Mouse (Mus musculus) Muller cell, postnatal 12 days (primary cell): Measurements from ENCODE around the gene March4.

Experiments
- DNase-seq: peaks from one replicate; pipeline ENCODE4 v3.0.0-alpha.2; 2015; ENCODE audit errors: inconsistent ontology term

Gene March4

DNA sequence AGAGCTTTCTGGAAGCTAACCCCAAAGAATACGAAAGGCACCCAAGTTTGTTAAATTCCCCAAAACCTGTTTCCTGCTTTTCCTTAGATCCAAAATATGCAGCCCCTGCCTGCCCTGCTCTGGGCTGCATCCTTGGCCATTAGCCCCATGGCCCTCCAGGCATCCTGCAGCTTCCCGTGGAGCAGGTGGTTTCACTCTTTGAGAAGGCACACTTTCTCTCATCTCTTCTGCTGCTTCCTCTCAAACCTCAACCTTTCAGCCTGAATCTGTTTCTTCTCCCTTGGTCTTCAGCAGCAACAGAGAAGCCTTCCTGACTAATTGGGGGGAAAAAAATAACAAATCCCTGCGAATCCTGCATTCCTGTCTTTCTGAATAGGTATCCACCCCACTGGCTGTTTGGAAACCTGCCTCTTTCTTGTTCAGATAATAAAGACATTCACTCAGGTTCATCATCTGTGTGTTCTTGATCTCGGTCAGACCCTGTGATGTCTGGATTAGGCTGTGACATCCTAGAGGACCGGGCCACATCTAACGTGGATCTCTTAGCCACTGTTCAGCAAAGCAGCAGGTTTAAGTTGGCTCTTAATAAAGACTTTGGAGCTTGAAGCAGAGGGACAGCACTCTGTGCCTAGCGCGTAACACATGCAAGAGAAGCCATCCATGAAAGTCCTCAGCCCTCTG lies 6.1 kb downstream of the March4 start:
- no peak for DNase-seq

GRCm38 (mm10) chr1:72529192-72529591 lies 7.5 kb downstream of the March4 start:
- no peak for DNase-seq

GRCm38 (mm10) chr1:72523601-72524000 lies 13.1 kb downstream of the March4 start:
- no peak for DNase-seq

DNA sequence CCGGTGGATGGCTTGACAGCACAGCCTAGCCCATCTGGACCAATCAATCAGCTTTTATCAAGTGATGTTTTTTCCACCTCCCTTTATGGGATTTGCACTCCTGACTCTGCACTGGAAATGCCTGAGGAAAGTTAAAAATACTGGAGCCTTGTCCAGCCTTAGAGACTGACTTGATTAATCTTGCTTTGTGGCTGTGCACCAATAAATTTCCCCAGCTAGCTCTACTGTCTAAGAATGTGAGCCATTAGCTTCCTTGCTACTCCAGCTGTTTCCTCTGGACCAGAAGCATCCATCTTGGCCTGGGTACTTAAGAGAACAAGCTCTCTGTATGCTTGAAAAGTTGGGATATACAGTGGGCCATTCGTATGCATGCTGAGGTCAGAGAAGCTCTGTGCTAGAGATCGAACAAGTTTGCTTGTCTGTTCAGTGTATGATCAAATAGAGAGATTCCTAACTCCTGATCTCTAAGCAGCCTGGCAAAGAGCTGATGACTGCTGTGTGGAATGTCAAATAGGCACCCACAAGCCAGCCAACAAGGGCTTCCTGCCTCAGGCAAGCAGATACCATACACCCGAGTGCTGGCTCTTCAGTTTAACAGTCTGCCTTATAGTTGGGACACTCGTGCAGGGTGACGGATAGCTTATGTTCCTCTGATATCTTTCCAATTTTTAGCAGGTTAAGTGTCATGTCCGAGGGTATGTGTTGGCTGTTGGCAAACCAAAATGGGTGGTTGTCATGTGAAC lies 25.8 kb downstream of the March4 start:
- peak; percentile 53 for DNase-seq

DNA sequence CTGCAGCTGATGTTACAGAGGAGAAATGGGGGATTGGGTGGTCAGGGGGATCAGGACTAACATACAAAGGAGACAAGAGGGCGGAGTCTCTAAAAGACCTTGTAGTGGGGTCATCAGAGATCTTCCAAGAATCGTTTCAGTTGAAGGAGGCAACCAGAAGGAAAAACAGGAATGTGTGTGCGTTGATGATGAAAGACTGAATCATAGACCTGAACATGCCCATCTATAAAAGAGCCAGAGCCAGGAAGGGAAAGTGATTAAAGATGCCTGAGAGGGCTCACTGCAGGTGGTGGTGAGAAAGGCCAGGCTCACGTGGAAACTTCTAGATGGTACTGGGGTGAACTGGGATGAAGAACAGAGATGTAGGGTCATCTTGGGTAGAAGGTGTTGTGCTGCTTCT lies 27.2 kb downstream of the March4 start:
- no peak for DNase-seq

DNA sequence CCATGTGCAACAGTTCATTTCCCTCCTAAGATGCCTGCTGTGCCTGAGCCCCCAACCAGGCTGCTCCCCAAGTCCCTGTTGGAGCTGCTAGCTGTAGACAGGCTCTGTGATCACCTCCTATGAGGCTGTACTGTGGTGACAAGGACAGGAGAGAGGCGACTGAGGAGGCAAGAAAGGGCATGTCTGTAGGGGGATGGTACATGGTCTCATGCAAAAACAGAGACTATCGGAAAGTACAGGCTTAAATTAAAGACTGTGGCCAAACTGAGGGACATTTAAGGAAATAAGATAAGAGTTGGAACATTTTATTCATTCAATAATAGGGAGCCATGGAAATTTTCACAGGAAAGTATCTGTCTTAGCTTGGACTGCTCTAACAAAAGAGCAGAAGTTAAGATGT lies 29.1 kb downstream of the March4 start:
- no peak for DNase-seq

DNA sequence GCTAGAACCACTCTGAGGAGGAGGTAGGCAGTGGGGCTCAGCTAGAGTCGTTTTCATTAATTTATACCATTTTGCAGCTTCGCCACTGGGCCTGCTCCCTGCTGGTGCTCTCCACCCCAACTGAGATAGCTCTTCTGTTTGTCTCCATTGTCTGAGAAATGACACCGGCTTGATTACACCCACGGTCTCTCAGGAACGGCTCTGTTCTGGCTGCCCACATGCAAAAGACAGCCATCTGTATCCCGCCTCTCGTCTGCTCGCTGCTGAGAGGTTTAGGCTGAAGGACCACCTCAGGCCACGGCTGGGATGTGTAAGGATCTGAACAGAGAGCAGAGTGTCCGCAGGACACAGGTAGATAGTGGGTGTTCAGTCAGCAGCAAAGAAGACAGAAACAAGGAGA lies 30.5 kb downstream of the March4 start:
- DNase-seq = no peak

GRCm38 (mm10) chr1:72497609-72498008 lies 39.1 kb downstream of the March4 start:
- DNase-seq = no peak

GRCm38 (mm10) chr1:72493454-72493853 lies 43.3 kb downstream of the March4 start:
- no peak for DNase-seq

DNA sequence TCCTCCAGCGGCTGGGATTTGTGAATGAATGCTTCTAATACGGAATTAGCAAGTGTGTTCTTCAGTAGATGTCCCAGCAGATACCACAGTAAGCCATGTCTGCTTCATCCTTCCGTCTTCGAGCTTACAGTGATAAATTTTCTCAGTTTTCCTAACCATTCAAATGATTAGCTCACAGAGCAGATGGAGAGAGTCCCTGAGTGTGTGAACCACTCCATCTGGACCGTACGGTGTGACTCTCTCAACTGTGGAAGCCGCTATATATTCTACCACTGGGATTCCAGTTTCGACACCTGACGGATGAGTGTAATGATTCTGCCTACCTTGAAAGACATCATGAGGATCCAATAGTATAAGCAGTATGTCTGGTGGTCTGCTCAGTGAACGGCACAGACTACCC lies 44.1 kb downstream of the March4 start:
- no peak for DNase-seq

DNA sequence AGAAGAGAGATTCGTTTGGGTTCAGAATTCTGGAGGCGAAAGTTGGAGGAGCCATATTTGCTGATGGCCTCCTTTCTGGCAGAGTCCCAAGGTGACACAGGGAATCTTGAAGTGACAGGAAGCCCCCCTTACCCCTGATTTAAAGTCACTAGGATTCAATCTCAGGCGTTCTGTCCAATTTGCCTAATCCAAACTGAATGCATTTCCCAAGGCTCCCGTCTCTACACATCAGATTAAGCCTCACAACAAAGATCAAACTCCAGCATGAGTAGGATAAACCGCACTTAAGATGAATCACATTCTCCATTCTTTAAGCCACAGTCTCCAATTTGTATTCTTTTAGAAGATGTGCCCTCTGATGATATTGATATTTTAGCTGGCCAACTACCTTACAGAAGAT lies 45.4 kb downstream of the March4 start:
- no peak for DNase-seq

GRCm38 (mm10) chr1:72490801-72491200 lies 45.9 kb downstream of the March4 start:
- no peak for DNase-seq

- peak; percentile 8 for DNase-seq
Measured at GRCm38 (mm10) chr1:72490193-72490592, 46.5 kb downstream of the March4 start.

GRCm38 (mm10) chr1:72476594-72476993 lies 60.1 kb downstream of the March4 start:
- no peak for DNase-seq

DNA sequence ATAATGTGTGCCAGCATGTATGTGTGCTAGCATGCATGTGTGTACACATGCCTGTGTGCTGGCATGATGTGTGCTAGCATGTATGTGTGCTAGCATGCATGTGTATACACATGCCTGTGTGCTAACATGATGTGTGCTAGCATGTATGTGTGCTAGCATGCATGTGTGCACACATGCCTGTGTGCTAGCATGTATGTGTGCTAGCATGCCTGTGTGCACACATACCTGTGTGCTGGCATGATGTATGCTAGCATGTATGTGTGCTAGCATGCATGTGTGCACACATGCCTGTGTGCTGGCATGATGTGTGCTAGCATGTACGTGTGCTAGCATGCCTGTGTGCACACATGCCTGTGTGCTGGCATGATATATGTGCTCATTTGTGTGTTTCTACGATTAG lies 67.7 kb downstream of the March4 start:
- no peak for DNase-seq

- DNase-seq = no peak
Measured at GRCm38 (mm10) chr1:72468466-72469003, 68.2 kb downstream of the March4 start.

DNA sequence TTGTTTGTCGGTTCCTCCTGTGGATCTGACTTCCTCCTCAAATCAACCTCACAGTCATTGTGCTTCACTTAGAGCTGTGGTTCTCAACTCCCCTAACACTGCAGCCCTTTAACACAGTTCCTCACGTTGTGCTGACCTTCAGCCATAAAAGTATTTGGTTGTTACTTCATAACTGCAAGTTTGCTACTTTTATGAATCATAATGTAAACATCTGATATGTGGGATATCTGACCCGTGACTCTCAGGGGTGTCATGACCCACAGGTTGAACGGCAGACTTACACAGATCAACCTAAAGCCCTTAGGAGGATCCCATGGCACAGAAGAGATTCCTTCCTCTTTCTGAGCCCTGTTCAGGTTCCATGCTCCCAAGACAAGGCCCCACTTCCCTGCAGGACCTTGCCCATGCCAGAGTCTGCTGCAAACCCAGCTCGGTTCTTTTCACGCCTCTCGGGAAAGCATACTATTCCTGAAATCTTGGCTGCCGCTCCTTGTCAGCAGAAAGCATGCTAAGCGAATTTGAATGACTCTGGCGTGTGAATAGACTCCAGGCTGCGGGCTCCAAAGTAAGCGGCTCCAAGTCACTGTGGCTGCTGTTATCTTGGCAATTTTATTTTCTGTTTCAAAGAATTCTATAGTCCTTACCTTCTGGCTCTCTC lies 71.7 kb downstream of the March4 start:
- peak; percentile 48 for DNase-seq

GRCm38 (mm10) chr1:72462516-72462915 lies 74.2 kb downstream of the March4 start:
- peak; percentile 42 for DNase-seq

- no peak for DNase-seq
Measured at GRCm38 (mm10) chr1:72457652-72458051, 79.1 kb downstream of the March4 start.

DNA sequence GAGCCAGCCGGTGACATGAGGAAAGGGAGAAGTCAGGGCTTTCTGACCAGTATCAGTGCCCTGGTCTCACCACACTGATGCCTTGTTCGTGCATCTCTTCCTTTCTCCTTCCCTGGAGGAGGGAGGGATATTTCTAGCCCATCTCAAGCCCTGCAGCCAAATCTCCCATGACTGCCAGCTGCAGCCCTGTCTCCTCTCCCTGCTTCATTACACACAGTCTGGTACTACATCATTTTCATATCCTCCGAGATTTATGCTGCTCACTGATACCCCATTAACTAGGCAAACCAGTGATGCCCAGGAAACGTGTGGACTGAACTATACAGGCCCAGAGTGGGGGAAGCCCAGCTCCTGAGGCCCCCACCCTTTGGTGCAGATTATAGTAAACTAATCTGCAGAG lies 80.8 kb downstream of the March4 start:
- no peak for DNase-seq

DNA sequence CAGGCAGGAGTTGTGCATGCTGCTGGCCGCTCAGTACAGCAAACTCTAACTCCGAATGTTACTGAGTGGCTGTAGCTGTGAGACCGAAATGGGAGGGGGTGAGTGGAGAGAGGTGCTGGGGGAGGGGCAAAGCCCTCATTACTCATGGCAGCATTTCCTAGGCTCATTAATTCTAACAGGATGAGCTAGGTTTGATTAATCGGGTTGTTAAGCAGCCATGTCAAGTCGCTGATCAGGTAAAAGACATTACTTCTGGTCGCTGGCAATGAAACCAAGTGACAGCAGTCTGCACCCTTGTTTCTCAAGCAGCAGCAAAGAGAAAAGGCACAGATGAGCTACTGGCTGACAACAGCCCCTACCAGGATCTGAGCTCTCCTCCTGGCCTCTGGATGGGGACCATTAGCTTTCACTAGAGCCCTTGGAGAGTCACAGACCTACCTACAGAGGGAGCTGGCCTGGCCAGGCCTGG lies 82.0 kb downstream of the March4 start:
- no peak for DNase-seq

- no peak for DNase-seq
Measured at GRCm38 (mm10) chr1:72452839-72453238, 83.9 kb downstream of the March4 start.

- no peak for DNase-seq
Measured at GRCm38 (mm10) chr1:72450790-72451189, 85.9 kb downstream of the March4 start.
